Mouse (Mus musculus) stomach, embryonic 16.5 days (tissue): ENCODE data around the gene Gm47995. TPM values are rescaled to one million over a fixed set of nuclear protein-coding genes. Genes with fewer than 3 reads are reported as not detected.
"Not testable (repeated sequence)": the region's sequence is repeated elsewhere in the genome, so short reads cannot be mapped to it uniquely, and the experiment has no call there.

Source experiments
- ATAC-seq: fragments of 200-750 bp; cut with Nextera tagmentation; 2 replicates; pipeline ENCODE4 v1.8.0; 2017; ENCODE audit warnings: moderate number of reproducible peaks, moderate TSS enrichment; ENCODE audit not compliant: insufficient read depth, low FRiP score
- H3K27ac ChIP-seq: fragments of 300-500 bp; sonication (generic); 2 replicates; pipeline ENCODE4 v1.5.1; 2014; ENCODE audit warnings: low read length
- H3K27me3 ChIP-seq: fragments of 300-500 bp; sonication (generic); 2 replicates; pipeline ENCODE4 v1.6.1; 2014; ENCODE audit warnings: low read length, control low read depth, mixed read lengths; ENCODE audit not compliant: control insufficient read depth, insufficient read depth
- H3K36me3 ChIP-seq: fragments of 300-500 bp; sonication (generic); 2 replicates; pipeline ENCODE4 v1.6.1; 2014; ENCODE audit warnings: low read length; ENCODE audit not compliant: control insufficient read depth, insufficient read depth
- H3K4me1 ChIP-seq: fragments of 300-500 bp; sonication (generic); 2 replicates; pipeline ENCODE4 v1.6.1; 2014; ENCODE audit warnings: low read length, control low read depth, mixed read lengths; ENCODE audit not compliant: control insufficient read depth, insufficient read depth
- H3K4me2 ChIP-seq: fragments of 300-500 bp; sonication (generic); 2 replicates; pipeline ENCODE4 v1.6.1; 2014; ENCODE audit warnings: low read depth, low read length, mixed read lengths
- H3K4me3 ChIP-seq: fragments of 300-500 bp; sonication (generic); replicated peaks from 2 replicates; pipeline ENCODE4 v1.5.1; 2014; ENCODE audit warnings: mild to moderate bottlenecking, low read length
- H3K9ac ChIP-seq: fragments of 300-500 bp; sonication (generic); 2 replicates; pipeline ENCODE4 v1.6.1; 2014; ENCODE audit warnings: low read length
- H3K9me3 ChIP-seq: fragments of 300-500 bp; sonication (generic); replicated peaks from 2 replicates; pipeline ENCODE4 v1.6.1; 2016; ENCODE audit warnings: low read length, control low read depth; ENCODE audit not compliant: control insufficient read depth
- WGBS: fragments of 180-500 bp; shearing (Covaris S2); extraction: QIAGEN DNeasy Blood & Tissue Kit; methylation state at CpG from one replicate; pipeline ENCODE4 v1.1.7; 2014; 5-methylcytosine and 5-hydroxymethylcytosine counted together
- polyA plus RNA-seq: library from polyadenylated mRNA; unstranded; fragments of >200 nt; fragmentation: Nextera tagmentation; extraction: Ambion mirVana; gene quantifications from 2 replicates; pipeline ENCODE4 v1.2.1, GENCODE M21; 2015

Gm47995 gene
- polyA plus RNA-seq, 1 experiment from 2014 or later: not detected

- not testable (repeated sequence) for H3K4me1 ChIP-seq, H3K27me3 ChIP-seq, ATAC-seq, H3K9ac ChIP-seq, H3K36me3 ChIP-seq, H3K27ac ChIP-seq, H3K9me3 ChIP-seq, H3K4me2 ChIP-seq, H3K4me3 ChIP-seq
- WGBS: 69% methylated on average over 3 of the region's 5 CpGs
Observed at GRCm38 (mm10) chr1:151202771-151203170, 4.5 kb downstream of the Gm47995 start.

GRCm38 (mm10) chr1:151203818-151204217, 5.6 kb downstream of the Gm47995 start, which contains the start of gene 3110040M04Rik:
TSS of gene 3110040M04Rik (plus strand) at chr1:151204121.
- not testable (repeated sequence) for H3K9me3 ChIP-seq, H3K36me3 ChIP-seq, H3K4me1 ChIP-seq, H3K27ac ChIP-seq, ATAC-seq, H3K4me3 ChIP-seq, H3K4me2 ChIP-seq, H3K9ac ChIP-seq, H3K27me3 ChIP-seq
- no CpG with 5 or more reads among the region's 6 CpGs for WGBS

- not testable (repeated sequence) for H3K27ac ChIP-seq, H3K4me3 ChIP-seq, H3K9me3 ChIP-seq, H3K27me3 ChIP-seq, H3K9ac ChIP-seq, H3K4me1 ChIP-seq, H3K4me2 ChIP-seq, H3K36me3 ChIP-seq
- ATAC-seq: peak; percentile 69; the same call in 1 of the 2 replicates
- 60% methylated on average over 2 of the region's 5 CpGs for WGBS
Observed at GRCm38 (mm10) chr1:151208493-151208892, 10.2 kb downstream of the Gm47995 start.

- H3K4me2 ChIP-seq, H3K4me3 ChIP-seq, H3K9me3 ChIP-seq, ATAC-seq, H3K27me3 ChIP-seq, H3K9ac ChIP-seq, H3K4me1 ChIP-seq, H3K36me3 ChIP-seq, H3K27ac ChIP-seq: not testable (repeated sequence)
Observed at GRCm38 (mm10) chr1:151208944-151209343, 10.7 kb downstream of the Gm47995 start.

GRCm38 (mm10) chr1:151209824-151210355, 11.6 kb downstream of the Gm47995 start, which contains the start of gene Gm47996:
TSS of gene Gm47996 (plus strand) at chr1:151210131.
- ATAC-seq, H3K4me3 ChIP-seq, H3K27me3 ChIP-seq, H3K9ac ChIP-seq, H3K27ac ChIP-seq, H3K36me3 ChIP-seq, H3K9me3 ChIP-seq, H3K4me2 ChIP-seq, H3K4me1 ChIP-seq: not testable (repeated sequence)
- 86% methylated on average over 4 of the region's 8 CpGs for WGBS

- not testable (repeated sequence) for H3K4me2 ChIP-seq, H3K27me3 ChIP-seq, H3K4me1 ChIP-seq, H3K27ac ChIP-seq, H3K36me3 ChIP-seq, H3K9me3 ChIP-seq, H3K4me3 ChIP-seq, ATAC-seq, H3K9ac ChIP-seq
- 65% methylated on average over 5 of the region's 5 CpGs for WGBS
Observed at GRCm38 (mm10) chr1:151211666-151212065, 13.4 kb downstream of the Gm47995 start.

- no peaks in the 10 kb centered on the region for H3K9me3 ChIP-seq
- H3K36me3 ChIP-seq: no peaks in the 10 kb centered on the region
- 73% methylated on average over 2 of the region's 2 CpGs for WGBS
- H3K9ac ChIP-seq: no peak overlapping the region
- H3K4me3 ChIP-seq: no peak overlapping the region
- H3K4me2 ChIP-seq: no peak overlapping the region
- H3K4me1 ChIP-seq: no peaks in the 10 kb centered on the region
- ATAC-seq: no peak
- no peaks in the 10 kb centered on the region for H3K27me3 ChIP-seq
- no peak overlapping the region for H3K27ac ChIP-seq
Observed at GRCm38 (mm10) chr1:151214862-151215261, 16.6 kb downstream of the Gm47995 start.

GRCm38 (mm10) chr1:151215985-151216384, 17.7 kb downstream of the Gm47995 start:
- 35% methylated on average over 1 of the region's 1 CpGs for WGBS
- H3K36me3 ChIP-seq: no peaks in the 10 kb centered on the region
- H3K4me2 ChIP-seq: no peak overlapping the region
- ATAC-seq: peak; percentile 68; the same call in 1 of the 2 replicates
- no peak overlapping the region for H3K9ac ChIP-seq
- no peaks in the 10 kb centered on the region for H3K9me3 ChIP-seq
- no peak overlapping the region for H3K4me3 ChIP-seq
- H3K4me1 ChIP-seq: no peaks in the 10 kb centered on the region
- H3K27ac ChIP-seq: no peak overlapping the region
- no peaks in the 10 kb centered on the region for H3K27me3 ChIP-seq

- no peak for ATAC-seq
- Histone ChIP-seq H3K4me2 (no peak overlapping the region), H3K27me3 (no peaks in the 10 kb centered on the region), H3K36me3 (no peaks in the 10 kb centered on the region), H3K9ac (no peak overlapping the region), H3K4me3 (no peak overlapping the region), H3K4me1 (no peaks in the 10 kb centered on the region), H3K27ac (no peak overlapping the region), H3K9me3 (no peaks in the 10 kb centered on the region)
- WGBS: 67% methylated on average over 3 of the region's 3 CpGs
Observed at GRCm38 (mm10) chr1:151216417-151216816, 18.2 kb downstream of the Gm47995 start.
